Mouse (Mus musculus) urinary bladder, postnatal 14 days (tissue): ENCODE data around the gene Dgkd.

ENCODE experiments used
- DNase-seq: peaks from one replicate; pipeline ENCODE4 v3.0.0; 2021; ENCODE audit warnings: low spot score

Dgkd gene

DNA sequence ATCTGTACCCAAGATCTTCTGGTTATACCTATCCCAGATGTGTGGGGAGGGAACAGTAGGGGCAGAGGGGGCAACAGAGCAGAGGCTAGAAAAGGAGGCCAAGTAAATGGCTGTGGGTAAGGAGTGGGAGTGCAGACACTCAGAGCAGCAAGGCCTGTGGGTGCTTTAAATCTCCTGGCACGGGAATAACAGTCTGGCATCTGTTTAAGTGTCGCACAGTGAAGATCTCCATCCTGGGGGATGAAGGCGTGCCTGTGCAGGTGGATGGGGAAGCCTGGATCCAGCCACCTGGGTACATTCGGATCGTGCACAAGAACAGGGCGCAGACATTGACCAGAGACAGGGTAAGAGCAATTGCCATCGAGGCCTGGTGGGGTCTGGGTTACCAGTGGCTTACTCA, 83.0 kb downstream of the Dgkd start:
- no peak for DNase-seq

DNA sequence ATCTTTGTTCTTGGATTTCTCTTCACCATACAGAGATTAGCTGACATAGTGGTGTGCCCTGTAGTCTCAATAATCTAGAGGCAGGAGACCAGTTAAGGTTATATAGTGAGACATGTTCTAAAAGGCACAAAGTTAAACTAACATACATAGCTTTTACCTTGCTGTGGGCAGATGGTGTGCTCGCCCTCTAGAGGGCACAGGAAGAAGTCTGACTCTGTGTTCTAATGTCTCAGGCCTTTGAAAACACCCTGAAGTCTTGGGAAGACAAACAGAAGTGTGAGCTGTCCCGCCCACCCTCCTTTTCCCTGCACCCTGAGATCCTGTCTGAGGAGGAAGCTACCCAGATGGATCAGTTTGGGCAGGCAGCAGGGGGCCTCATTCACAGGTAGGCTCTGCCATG, 83.4 kb downstream of the Dgkd start:
- no peak for DNase-seq

GRCm38 (mm10) chr1:87941765-87942164, 88.7 kb downstream of the Dgkd start:
- DNase-seq, result no peak

DNA sequence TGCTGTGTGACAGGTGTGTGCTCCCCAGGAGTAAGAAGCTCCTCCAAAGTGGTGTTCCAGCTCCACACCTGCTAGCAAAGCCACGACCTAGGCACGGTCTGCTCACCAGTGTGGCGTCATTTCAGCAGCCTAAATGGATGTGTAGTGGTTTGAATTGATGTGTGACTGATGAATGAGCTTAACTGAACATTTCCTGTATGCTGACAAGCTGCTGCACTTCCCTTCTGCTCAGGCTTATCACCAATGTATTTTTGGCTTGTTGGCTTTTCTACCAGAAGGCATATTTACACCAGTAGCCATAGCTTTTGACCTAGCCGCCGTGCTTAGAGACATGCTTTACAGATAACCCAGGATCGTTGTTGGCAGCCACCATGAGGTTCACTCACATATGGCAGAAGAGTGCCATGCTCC, 94.6 kb downstream of the Dgkd start:
- no peak for DNase-seq

DNA sequence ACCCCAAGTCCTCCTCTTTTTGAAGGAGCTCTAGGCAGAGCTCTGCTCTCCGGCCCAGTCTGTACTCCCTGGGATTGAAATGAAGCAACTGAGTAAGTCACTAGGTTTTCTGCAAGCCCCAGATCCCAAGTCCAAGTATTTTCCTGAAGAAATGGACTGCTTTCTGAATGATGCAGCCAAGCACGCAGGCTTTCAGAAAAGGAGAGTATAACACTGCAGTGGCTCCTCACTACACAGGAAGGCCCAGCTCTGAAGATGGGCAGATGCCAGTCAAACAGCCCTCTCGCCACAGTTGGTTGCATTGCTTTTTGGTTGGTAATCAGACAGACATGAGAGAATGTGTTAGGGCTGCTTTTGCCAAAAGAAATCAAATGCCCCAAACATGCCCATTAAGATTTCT, 98.6 kb downstream of the Dgkd start:
- DNase-seq, result no peak

GRCm38 (mm10) chr1:87953073-87953472, 100.0 kb downstream of the Dgkd start:
- no peak for DNase-seq

GRCm38 (mm10) chr1:87958931-87959330, 105.8 kb downstream of the Dgkd start:
- no peak for DNase-seq

DNA sequence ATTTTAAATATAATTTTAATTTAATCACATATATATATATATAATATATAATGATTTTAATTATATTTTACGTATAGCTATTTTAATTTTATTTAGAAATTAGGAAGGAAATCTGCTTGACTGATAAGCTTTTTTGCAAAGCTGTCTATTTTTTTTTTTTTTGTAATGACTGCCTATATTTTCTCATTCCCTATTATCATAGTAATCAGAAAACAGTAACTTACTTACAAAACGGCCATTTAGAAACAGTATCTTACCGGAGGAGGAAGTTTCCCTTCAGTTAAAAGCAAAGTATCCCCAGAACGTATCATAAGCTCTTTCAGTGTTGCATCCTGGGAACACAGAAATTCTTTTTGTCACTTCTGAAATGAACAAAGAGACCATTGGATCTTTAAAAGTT, 106.4 kb downstream of the Dgkd start:
- no peak for DNase-seq

DNA sequence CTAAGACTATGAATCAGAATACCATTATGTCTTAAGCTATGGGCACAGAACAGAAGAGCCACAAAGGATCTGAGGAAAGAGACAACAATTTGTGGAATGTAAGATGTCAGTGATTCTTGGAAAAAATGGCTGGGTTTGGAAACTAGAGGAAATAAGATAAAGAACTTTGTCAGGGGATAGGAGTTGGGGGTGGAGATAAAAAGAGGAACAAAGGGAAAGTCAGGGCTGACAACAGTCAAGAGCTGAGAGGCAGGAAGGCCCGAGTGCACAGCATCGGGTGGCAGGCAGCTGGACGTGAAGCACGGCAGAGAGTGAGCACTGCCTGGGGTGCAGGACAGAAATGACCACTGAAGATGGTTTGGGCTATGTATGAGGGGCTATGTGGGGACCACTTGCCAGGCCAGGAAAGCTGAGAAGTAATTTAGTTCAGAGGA, 106.9 kb downstream of the Dgkd start:
- no peak for DNase-seq

GRCm38 (mm10) chr1:87960752-87961151, 107.7 kb downstream of the Dgkd start:
- DNase-seq, result no peak

- DNase-seq, result no peak
Observed at GRCm38 (mm10) chr1:87961459-87962167, 108.5 kb downstream of the Dgkd start.

GRCm38 (mm10) chr1:87970381-87970780, 117.3 kb downstream of the Dgkd start:
- no peak for DNase-seq

DNA sequence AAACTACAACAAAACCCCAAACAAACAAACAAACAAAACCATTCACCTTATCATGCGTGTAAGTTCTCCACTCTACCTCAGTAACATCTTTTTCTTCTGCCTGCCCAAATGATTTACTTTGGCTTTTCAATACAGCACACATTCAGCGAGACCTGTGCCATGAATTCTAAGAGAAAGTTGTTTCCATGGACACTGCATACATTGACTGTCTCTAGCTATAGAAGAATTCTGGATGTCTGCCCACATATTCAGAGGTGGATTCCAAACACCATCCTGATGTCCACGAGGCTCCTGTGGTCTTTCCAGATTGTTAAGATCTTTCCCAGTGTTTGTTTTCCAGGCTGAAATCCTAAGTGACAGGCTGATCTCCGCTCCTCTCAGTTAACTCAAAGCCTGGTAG, 129.2 kb downstream of the Dgkd start:
- no peak for DNase-seq

GRCm38 (mm10) chr1:87992716-87993115, 139.6 kb downstream of the Dgkd start:
- no peak for DNase-seq
